In genomic region chr14:55001938-55002686, GRCm38 (mm10) we compare ENCODE assay signal across 16 mouse cellular contexts. TPM values are rescaled to one million over a fixed set of nuclear protein-coding genes. Genes with fewer than 3 reads are reported as not detected.
DNase-seq lines count a peak whose midpoint lies in the region; ATAC-seq lines count a peak whose summit lies in the region.
"Had no signal": no experiment of that assay in that cellular context is flagged by ENCODE, and none has a peak within 500 bp of the region (broad histone marks: within the 10 kb centered on the region; RNA-seq: fewer than 3 reads in every experiment).

No protein-coding gene starts in this region.

- H3K27ac ChIP-seq in kidney, embryonic 15.5 days, result peak overlapping the region; percentile 68
- no peak overlapping the region for H3K27ac ChIP-seq in kidney, embryonic 16.5 days (ENCODE audit: low read length)
- peak overlapping the region; percentile 99 for H3K27ac ChIP-seq in heart, embryonic 15.5 days
- no peak overlapping the region for H3K27ac ChIP-seq in hindbrain, embryonic 11.5 days (ENCODE audit: low read depth, low read length)
- H3K27ac ChIP-seq: embryonic facial prominence, embryonic 12.5 days; forebrain, embryonic 13.5 days; hindbrain, postnatal 0 days; liver, embryonic 15.5 days; stomach, postnatal 0 days had no signal

- H3K4me1 ChIP-seq in kidney, embryonic 15.5 days, result peaks cover 30% of the 10 kb centered on the region
- peaks cover 19% of the 10 kb centered on the region for H3K4me1 ChIP-seq in kidney, embryonic 16.5 days (ENCODE audit: insufficient read depth, low read length)
- peaks cover 69% of the 10 kb centered on the region for H3K4me1 ChIP-seq in heart, embryonic 15.5 days (replicated peaks)
- 0 out of 2 replicates have a peak, but pooled peaks cover 2% of the 10 kb centered on the region for H3K4me1 ChIP-seq in hindbrain, embryonic 11.5 days (replicated peaks; ENCODE audit: control insufficient read depth, insufficient read depth, low read length)

- no peak for ATAC-seq in kidney, embryonic 15.5 days (replicated peaks; ENCODE audit: low FRiP score)
- no peak for ATAC-seq in kidney, embryonic 16.5 days (ENCODE audit: low FRiP score, low TSS enrichment)
- ATAC-seq in heart, embryonic 15.5 days (replicated peaks; ENCODE audit: insufficient number of reproducible peaks, insufficient read depth, low FRiP score, low read depth), result no peak
- no peak for ATAC-seq in hindbrain, embryonic 11.5 days (ENCODE audit: low FRiP score)
- ATAC-seq: forebrain, embryonic 13.5 days; hindbrain, postnatal 0 days; midbrain, embryonic 16.5 days had no signal

- no peak overlapping the region for H3K9ac ChIP-seq in kidney, embryonic 15.5 days
- no peak overlapping the region; the same call in 1 of the 2 replicates for H3K9ac ChIP-seq in kidney, embryonic 16.5 days (replicated peaks; ENCODE audit: low read length)
- 0 out of 2 replicates have a peak overlapping the region, but pooled peaks have one; percentile 0 for H3K9ac ChIP-seq in heart, embryonic 15.5 days
- no peak overlapping the region for H3K9ac ChIP-seq in hindbrain, embryonic 11.5 days (ENCODE audit: low read depth, low read length)
- H3K9ac ChIP-seq: embryonic facial prominence, embryonic 12.5 days; forebrain, embryonic 13.5 days; liver, embryonic 15.5 days had no signal

- no peaks in the 10 kb centered on the region for H3K36me3 ChIP-seq in kidney, embryonic 15.5 days
- H3K36me3 ChIP-seq in kidney, embryonic 16.5 days (ENCODE audit: insufficient read depth, low read length), result no peaks in the 10 kb centered on the region
- H3K36me3 ChIP-seq in heart, embryonic 15.5 days, result no peaks in the 10 kb centered on the region
- no peaks in the 10 kb centered on the region for H3K36me3 ChIP-seq in hindbrain, embryonic 11.5 days (ENCODE audit: control insufficient read depth, insufficient read depth, low read length)
- H3K36me3 ChIP-seq: embryonic facial prominence, embryonic 12.5 days; liver, embryonic 15.5 days had no signal

- H3K4me3 ChIP-seq in kidney, embryonic 15.5 days (replicated peaks), result no peak overlapping the region
- H3K4me3 ChIP-seq in kidney, embryonic 16.5 days (ENCODE audit: low read length), result no peak overlapping the region
- no peak overlapping the region for H3K4me3 ChIP-seq in heart, embryonic 15.5 days
- no peak overlapping the region for H3K4me3 ChIP-seq in hindbrain, embryonic 11.5 days (ENCODE audit: low read depth, low read length)
- H3K4me3 ChIP-seq: embryonic facial prominence, embryonic 12.5 days; forebrain, embryonic 13.5 days; liver, embryonic 15.5 days had no signal

- DNase-seq in ovary, postnatal 36 days (ENCODE audit: low spot score), result peak; percentile 24
- no peak for DNase-seq in ovary, postnatal 14 days (ENCODE audit: low spot score)
- no peak for DNase-seq in urinary bladder, postnatal 25 days (ENCODE audit: low spot score)
- no peak for DNase-seq in hindbrain, embryonic 11.5 days (ENCODE audit: low spot score)
- DNase-seq: cerebellum, adult 8-10 months; kidney, postnatal 36 days had no signal

- no peaks in the 10 kb centered on the region for H3K27me3 ChIP-seq in kidney, embryonic 15.5 days
- H3K27me3 ChIP-seq in kidney, embryonic 16.5 days (ENCODE audit: insufficient read depth, low read length), result no peaks in the 10 kb centered on the region
- no peaks in the 10 kb centered on the region for H3K27me3 ChIP-seq in heart, embryonic 15.5 days
- no peaks in the 10 kb centered on the region for H3K27me3 ChIP-seq in hindbrain, embryonic 11.5 days (ENCODE audit: control insufficient read depth, insufficient read depth, low read length)
- H3K27me3 ChIP-seq: embryonic facial prominence, embryonic 12.5 days; forebrain, embryonic 13.5 days; liver, embryonic 15.5 days had no signal

- H3K4me2 ChIP-seq in kidney, embryonic 15.5 days, result no peak overlapping the region
- no peak overlapping the region for H3K4me2 ChIP-seq in kidney, embryonic 16.5 days (replicated peaks; ENCODE audit: low read depth, low read length)
- peak overlapping the region; percentile 29 for H3K4me2 ChIP-seq in heart, embryonic 15.5 days
- no peak overlapping the region for H3K4me2 ChIP-seq in hindbrain, embryonic 11.5 days (replicated peaks; ENCODE audit: low read depth, low read length)
- H3K4me2 ChIP-seq: embryonic facial prominence, embryonic 12.5 days; forebrain, embryonic 13.5 days; liver, embryonic 15.5 days had no signal

- H3K9me3 ChIP-seq in kidney, embryonic 15.5 days (replicated peaks), result no peaks in the 10 kb centered on the region
- H3K9me3 ChIP-seq in kidney, embryonic 16.5 days (ENCODE audit: low read length), result no peaks in the 10 kb centered on the region
- H3K9me3 ChIP-seq in heart, embryonic 15.5 days (replicated peaks), result no peaks in the 10 kb centered on the region
- H3K9me3 ChIP-seq in hindbrain, embryonic 11.5 days (ENCODE audit: control insufficient read depth, low read length), result no peaks in the 10 kb centered on the region
- H3K9me3 ChIP-seq: embryonic facial prominence, embryonic 12.5 days; forebrain, embryonic 13.5 days; liver, embryonic 15.5 days had no signal

- WGBS in kidney, embryonic 15.5 days, result 35% methylated on average over 12 of the region's 12 CpGs
- WGBS in kidney, embryonic 16.5 days, result 32% methylated on average over 12 of the region's 12 CpGs
- 29% methylated on average over 12 of the region's 12 CpGs for WGBS in heart, embryonic 15.5 days
- 52% methylated on average over 12 of the region's 12 CpGs for WGBS in hindbrain, embryonic 11.5 days

RNA-seq across cellular contexts. Expression of gene Myh7, which starts 7.7 kb away (rescaled TPM):
- polyA plus RNA-seq in kidney, embryonic 15.5 days (2015; fragmentation: Nextera tagmentation; extraction: Ambion mirVana), result 4.4 and 6.3 TPM in 2 replicates
- polyA plus RNA-seq in kidney, embryonic 16.5 days (2015; fragmentation: Nextera tagmentation; extraction: Ambion mirVana), result 2.4 and 5.0 TPM in 2 replicates
- 4,763 and 4,914 TPM in 2 replicates for polyA plus RNA-seq in heart, embryonic 15.5 days (2015; fragmentation: Nextera tagmentation; extraction: Ambion mirVana)
- 1.8 and 3.3 TPM in 2 replicates for polyA plus RNA-seq in hindbrain, embryonic 11.5 days (2014; fragmentation: Nextera tagmentation; extraction: Ambion mirVana)

RNA-seq across cellular contexts. Expression of gene Ngdn, which starts 13.1 kb away (rescaled TPM):
- polyA plus RNA-seq in kidney, embryonic 15.5 days (2015; fragmentation: Nextera tagmentation; extraction: Ambion mirVana), result 79.5 and 85.4 TPM in 2 replicates
- 87.0 and 88.8 TPM in 2 replicates for polyA plus RNA-seq in kidney, embryonic 16.5 days (2015; fragmentation: Nextera tagmentation; extraction: Ambion mirVana)
- 56.2 and 57.1 TPM in 2 replicates for polyA plus RNA-seq in heart, embryonic 15.5 days (2015; fragmentation: Nextera tagmentation; extraction: Ambion mirVana)
- 79.7 and 81.5 TPM in 2 replicates for polyA plus RNA-seq in hindbrain, embryonic 11.5 days (2014; fragmentation: Nextera tagmentation; extraction: Ambion mirVana)

RNA-seq across cellular contexts. Expression of gene Gm17428, which starts 25.4 kb away (rescaled TPM):
- polyA plus RNA-seq in kidney, embryonic 15.5 days (2015; fragmentation: Nextera tagmentation; extraction: Ambion mirVana), result not detected in 2 replicates
- polyA plus RNA-seq in kidney, embryonic 16.5 days (2015; fragmentation: Nextera tagmentation; extraction: Ambion mirVana), result not detected in 2 replicates
- polyA plus RNA-seq in heart, embryonic 15.5 days (2015; fragmentation: Nextera tagmentation; extraction: Ambion mirVana), result not detected in 2 replicates
- not detected in 2 replicates for polyA plus RNA-seq in hindbrain, embryonic 11.5 days (2014; fragmentation: Nextera tagmentation; extraction: Ambion mirVana)
- polyA plus RNA-seq: embryonic facial prominence, embryonic 12.5 days; forebrain, embryonic 13.5 days; hindbrain, postnatal 0 days; liver, embryonic 15.5 days; midbrain, embryonic 16.5 days; neural tube, embryonic 14.5 days; stomach, postnatal 0 days had no signal

RNA-seq across cellular contexts. Expression of gene Myh6, which starts 35.4 kb away (rescaled TPM):
- 1.6 TPM in 2 replicates for polyA plus RNA-seq in kidney, embryonic 15.5 days (2015; fragmentation: Nextera tagmentation; extraction: Ambion mirVana)
- polyA plus RNA-seq in kidney, embryonic 16.5 days (2015; fragmentation: Nextera tagmentation; extraction: Ambion mirVana), result 1.1 and 1.4 TPM in 2 replicates
- polyA plus RNA-seq in heart, embryonic 15.5 days (2015; fragmentation: Nextera tagmentation; extraction: Ambion mirVana), result 2,004 and 2,041 TPM in 2 replicates
- 0.34 and 0.84 TPM in 2 replicates for polyA plus RNA-seq in hindbrain, embryonic 11.5 days (2014; fragmentation: Nextera tagmentation; extraction: Ambion mirVana)

Comparison
In these comparisons a context has a peak if more than half of its experiments do, and no peak if none do; other contexts are left out.
1. H3K27ac ChIP-seq: peak in kidney, embryonic 15.5 days (single experiment) and heart, embryonic 15.5 days (single experiment); none in kidney, embryonic 16.5 days (single experiment) and hindbrain, embryonic 11.5 days (single experiment).
2. RNA of gene Myh7, which starts 7.7 kb away (polyA plus RNA-seq): 4,763 to 4,914 TPM in heart, embryonic 15.5 days; 2.4 to 5.0 TPM in kidney, embryonic 16.5 days, 4.4 to 6.3 TPM in kidney, embryonic 15.5 days and 1.8 to 3.3 TPM in hindbrain, embryonic 11.5 days; every median in the first group is over 100 times any median in the second.